Mouse (Mus musculus) megakaryocyte, embryonic 14.5 days (primary cell): Measurements from ENCODE around the gene Smarcd2.
A peak's percentile ranks its signal among the peaks of the same experiment; 100 is the strongest.

Experiments
- FLI1 ChIP-seq: IDR thresholded peaks from 2 replicates; pipeline ENCODE4 v1.6.1; 2012; ENCODE audit warnings: low read length, inconsistent platforms, mixed read lengths
- GATA1 ChIP-seq: IDR thresholded peaks from 3 replicates; pipeline ENCODE4 v1.6.1; 2012; ENCODE audit warnings: mixed read lengths, low read length, inconsistent platforms, borderline replicate concordance

DNA sequence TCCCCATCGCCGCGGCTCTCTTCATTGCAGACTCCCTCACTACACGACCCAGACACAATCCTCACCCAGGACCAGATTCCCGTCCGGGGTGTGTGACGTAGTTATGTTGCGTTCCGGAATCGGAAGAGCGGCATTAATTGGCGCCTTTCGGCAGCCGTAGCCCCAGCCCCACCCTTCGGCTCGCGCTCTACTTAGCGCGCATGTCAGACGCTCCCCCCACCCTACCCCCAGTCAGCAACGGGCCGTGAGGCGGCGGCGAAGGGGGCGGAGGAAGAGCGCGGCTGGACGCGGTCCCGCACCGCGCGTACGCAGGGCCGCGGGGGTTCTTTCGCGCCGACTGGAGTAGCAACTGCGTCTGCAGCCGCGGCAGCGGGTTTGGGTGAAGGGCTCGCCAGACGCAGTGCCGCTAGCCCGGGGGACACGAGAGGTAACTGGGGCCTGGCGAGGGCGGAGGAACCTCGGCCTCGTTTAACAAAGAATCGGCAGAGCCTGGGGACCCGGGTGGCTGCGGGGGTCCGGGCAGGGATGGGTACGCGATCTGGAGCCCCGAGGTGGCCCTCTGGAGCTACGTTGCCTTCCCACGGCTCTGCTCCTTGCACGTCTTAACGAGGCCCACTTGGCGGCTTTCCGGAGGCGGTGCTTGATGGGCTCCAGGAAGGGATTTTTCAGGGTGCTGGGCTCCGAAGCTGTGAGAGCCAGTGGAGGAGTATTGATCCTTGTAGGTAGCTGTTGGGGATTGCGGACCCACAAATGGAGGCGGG lies 55.9 kb downstream of the Smarcd2 start, which contains the start of gene Ddx42:
- no peak for TF ChIP-seq GATA1
- 0 out of 2 replicates have a peak, but pooled peaks have one; percentile 1 for TF ChIP-seq FLI1
